Mouse (Mus musculus) kidney, adult 2 months (tissue): Measurements from ENCODE around the gene Arl15. TPM values are rescaled to one million over a fixed set of nuclear protein-coding genes. Genes with fewer than 3 reads are reported as not detected.

Experiments
- DNase-seq: peaks from one replicate; pipeline ENCODE4 v3.0.0; 2021
- H3K27ac ChIP-seq: fragments of 200-500 bp; 2 replicates; pipeline ENCODE4 v1.5.1; 2012; ENCODE audit warnings: low read depth, low read length, control low read depth, inconsistent platforms; ENCODE audit not compliant: insufficient read depth
- H3K27me3 ChIP-seq: fragments of 200-500 bp; replicated peaks from 2 replicates; pipeline ENCODE4 v1.6.1; 2012; ENCODE audit warnings: mild to moderate bottlenecking, moderate library complexity, low read length, inconsistent platforms; ENCODE audit not compliant: control insufficient read depth, insufficient read depth
- H3K36me3 ChIP-seq: fragments of 200-500 bp; 2 replicates; pipeline ENCODE4 v1.6.1; 2012; ENCODE audit warnings: mild to moderate bottlenecking, moderate library complexity, low read length, inconsistent platforms; ENCODE audit not compliant: control insufficient read depth, insufficient read depth
- H3K4me1 ChIP-seq: fragments of 200-500 bp; 2 replicates; pipeline ENCODE4 v1.6.1; 2011; ENCODE audit warnings: low read length; ENCODE audit not compliant: control insufficient read depth, insufficient read depth
- H3K4me3 ChIP-seq: fragments of 200-500 bp; 2 replicates; pipeline ENCODE4 v1.5.1; 2011; ENCODE audit warnings: mild to moderate bottlenecking, low read depth, low read length, control low read depth; ENCODE audit not compliant: insufficient read depth
- CTCF ChIP-seq: fragments of 200-500 bp; conservative IDR thresholded peaks from 2 replicates; pipeline ENCODE4 v1.5.1; 2011; ENCODE audit warnings: low read depth, mild to moderate bottlenecking, control low read depth, low read length, moderate library complexity, mixed read lengths; ENCODE audit not compliant: insufficient read depth, insufficient read length
- POLR2A ChIP-seq: fragments of 200-500 bp; IDR thresholded peaks from one replicate; pipeline ENCODE4 v1.6.1; 2011; ENCODE audit warnings: low read depth, low read length, control low read depth
- WGBS: fragments of 180-500 bp; shearing (Covaris S2); methylation state at CpG from one replicate; pipeline ENCODE4 v1.1.7; 2018; 5-methylcytosine and 5-hydroxymethylcytosine counted together
- polyA plus RNA-seq: library from polyadenylated mRNA; depleted of rRNA; stranded (reverse); fragments of >200 nt; gene quantifications from 2 replicates; pipeline ENCODE4 v1.2.3, GENCODE M21; 2012

The Arl15 gene
- polyA plus RNA-seq, 1 experiment = 9.4 TPM

DNA sequence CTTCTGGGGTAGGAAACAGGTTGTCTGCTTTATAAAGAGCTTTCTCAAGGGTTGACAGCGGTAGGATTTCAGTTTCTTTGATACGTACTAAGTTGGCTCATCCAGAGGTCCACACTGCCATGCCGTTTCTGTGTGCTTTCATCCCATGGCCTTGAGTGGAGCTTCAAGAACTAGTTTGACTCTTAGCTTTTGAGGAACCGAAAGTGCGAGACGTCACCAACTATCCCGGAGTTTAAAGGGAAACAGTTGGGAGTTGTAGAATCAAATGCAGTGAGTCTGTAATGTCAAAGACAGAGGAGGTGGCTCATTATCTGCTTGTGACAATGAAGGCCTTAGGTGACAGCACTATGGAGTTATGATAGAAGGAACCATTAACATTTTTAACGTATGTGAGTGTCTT lies 49.6 kb downstream of the Arl15 start:
- peaks cover 19% of the 10 kb centered on the region; the same call in 1 of the 2 replicates for H3K4me1 ChIP-seq
- TF ChIP-seq CTCF = no peak
- no peak for TF ChIP-seq POLR2A
- no peaks in the 10 kb centered on the region for H3K27me3 ChIP-seq
- H3K4me3 ChIP-seq = no peak overlapping the region
- 96% methylated on average over 8 of the region's 8 CpGs for WGBS
- no peak for DNase-seq
- no peaks in the 10 kb centered on the region for H3K36me3 ChIP-seq
- H3K27ac ChIP-seq = no peak overlapping the region

DNA sequence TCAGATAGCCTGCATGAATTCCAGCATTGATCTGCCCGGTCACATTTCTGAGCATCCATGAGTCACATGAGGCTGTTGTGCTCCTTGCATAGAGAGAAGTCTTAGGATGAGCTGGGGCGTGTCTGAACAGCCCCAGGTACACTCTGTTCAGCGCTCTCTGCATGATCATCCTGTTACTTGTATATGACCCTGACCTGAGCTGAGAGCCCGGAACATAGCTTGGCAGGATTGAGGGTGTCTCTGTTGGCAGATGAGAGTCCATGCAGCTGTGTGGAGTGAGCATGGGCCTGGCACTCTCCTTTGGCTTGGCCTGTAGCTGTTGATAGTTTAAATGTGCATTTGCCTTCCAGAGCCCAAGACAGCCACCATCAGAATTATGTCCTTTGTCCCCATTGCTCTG lies 50.4 kb downstream of the Arl15 start:
- Histone ChIP-seq H3K4me3 (no peak overlapping the region), H3K27me3 (no peaks in the 10 kb centered on the region), H3K36me3 (no peaks in the 10 kb centered on the region), H3K4me1 (peaks cover 19% of the 10 kb centered on the region; the same call in 1 of the 2 replicates), H3K27ac (no peak overlapping the region)
- TF ChIP-seq POLR2A = no peak
- no peak for TF ChIP-seq CTCF
- 78% methylated on average over 4 of the region's 4 CpGs for WGBS
- no peak for DNase-seq

DNA sequence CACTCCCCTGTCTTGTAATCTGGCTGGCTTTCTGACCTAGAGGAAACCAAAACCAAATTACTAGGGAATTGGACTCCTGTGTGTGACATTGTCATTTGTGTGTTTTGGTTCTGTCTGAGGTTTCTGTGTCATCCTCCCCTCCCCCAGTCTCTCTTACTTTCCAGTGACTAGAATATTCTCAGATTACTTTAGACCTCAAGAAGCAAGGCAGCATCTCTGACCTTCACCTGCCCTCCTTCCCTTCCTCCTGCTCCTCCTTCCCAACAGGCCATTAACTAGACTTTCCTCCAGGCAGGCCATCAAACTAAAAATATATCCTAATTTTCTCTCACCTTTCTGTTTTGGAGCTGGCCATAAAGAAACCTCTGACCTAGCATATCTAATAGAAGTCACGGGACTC lies 50.9 kb downstream of the Arl15 start:
- TF ChIP-seq CTCF (no peak), POLR2A (no peak)
- Histone ChIP-seq H3K27ac (no peak overlapping the region), H3K4me1 (peaks cover 19% of the 10 kb centered on the region)

DNA sequence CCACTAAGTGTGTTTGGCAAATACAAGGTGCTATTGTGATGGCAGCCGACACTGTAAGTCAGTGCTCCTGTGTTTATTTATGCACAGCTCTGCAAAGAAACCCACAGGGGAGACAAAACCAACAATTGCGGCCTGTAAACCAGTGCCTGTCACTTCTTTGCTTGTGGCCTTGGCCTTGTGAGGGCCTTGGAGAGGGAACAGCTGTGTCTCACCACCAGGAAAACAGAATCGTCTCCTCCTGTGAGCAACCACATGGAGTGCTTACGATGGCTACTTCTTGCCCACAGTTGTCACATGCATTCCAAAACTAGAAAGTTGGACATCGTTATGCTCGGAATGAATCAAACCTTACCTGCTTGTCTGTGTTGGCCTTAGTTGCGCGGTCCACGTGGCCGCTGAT lies 52.1 kb downstream of the Arl15 start:
- no peaks in the 10 kb centered on the region for H3K27me3 ChIP-seq
- TF ChIP-seq POLR2A (no peak), CTCF (no peak)
- H3K27ac ChIP-seq = no peak overlapping the region
- no peaks in the 10 kb centered on the region for H3K36me3 ChIP-seq
- no peak for DNase-seq
- H3K4me1 ChIP-seq = peaks cover 30% of the 10 kb centered on the region
- WGBS = 78% methylated on average over 10 of the region's 10 CpGs
- no peak overlapping the region for H3K4me3 ChIP-seq

More for the DNA sequence above, 50.9 kb downstream of the Arl15 start:
- Histone ChIP-seq H3K27me3 (no peaks in the 10 kb centered on the region), H3K4me3 (no peak overlapping the region), H3K36me3 (no peaks in the 10 kb centered on the region)
- 72% methylated on average over 1 of the region's 1 CpGs for WGBS
- DNase-seq = no peak

DNA sequence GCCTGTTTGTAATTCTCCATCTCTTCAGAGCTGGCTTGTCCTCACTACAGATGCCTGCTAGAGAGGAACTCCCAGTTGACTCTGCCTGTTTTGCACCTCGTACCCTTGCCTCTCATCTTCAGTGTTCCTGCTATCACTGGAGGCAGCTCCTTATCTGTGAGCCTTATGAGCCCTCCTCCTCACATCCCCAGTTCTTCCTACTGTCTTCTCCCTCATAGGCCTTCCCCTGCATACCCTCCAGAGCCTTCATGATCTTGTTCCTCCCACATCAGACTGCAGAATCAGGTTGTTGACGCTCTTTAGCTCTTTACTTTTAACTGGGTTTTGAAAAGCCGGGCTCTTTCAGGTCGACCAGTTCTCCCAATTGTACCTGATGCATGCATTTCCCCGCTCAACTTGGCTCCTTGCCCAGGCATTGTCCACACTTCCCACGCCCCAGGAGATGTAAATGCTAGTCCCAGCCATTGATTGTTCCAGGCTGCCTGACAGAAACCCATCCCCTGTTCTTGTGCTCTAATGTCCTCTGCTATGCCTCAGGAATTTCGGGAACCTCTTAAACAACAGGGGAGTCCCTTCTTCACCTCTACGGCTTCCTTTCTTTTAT lies 56.2 kb downstream of the Arl15 start:
- Histone ChIP-seq H3K27me3 (no peaks in the 10 kb centered on the region), H3K4me1 (peaks cover 16% of the 10 kb centered on the region), H3K36me3 (no peaks in the 10 kb centered on the region), H3K27ac (no peak overlapping the region), H3K4me3 (no peak overlapping the region)
- WGBS = 40% methylated on average over 8 of the region's 8 CpGs
- DNase-seq = peak; percentile 50
- no peak for TF ChIP-seq CTCF
- no peak for TF ChIP-seq POLR2A

DNA sequence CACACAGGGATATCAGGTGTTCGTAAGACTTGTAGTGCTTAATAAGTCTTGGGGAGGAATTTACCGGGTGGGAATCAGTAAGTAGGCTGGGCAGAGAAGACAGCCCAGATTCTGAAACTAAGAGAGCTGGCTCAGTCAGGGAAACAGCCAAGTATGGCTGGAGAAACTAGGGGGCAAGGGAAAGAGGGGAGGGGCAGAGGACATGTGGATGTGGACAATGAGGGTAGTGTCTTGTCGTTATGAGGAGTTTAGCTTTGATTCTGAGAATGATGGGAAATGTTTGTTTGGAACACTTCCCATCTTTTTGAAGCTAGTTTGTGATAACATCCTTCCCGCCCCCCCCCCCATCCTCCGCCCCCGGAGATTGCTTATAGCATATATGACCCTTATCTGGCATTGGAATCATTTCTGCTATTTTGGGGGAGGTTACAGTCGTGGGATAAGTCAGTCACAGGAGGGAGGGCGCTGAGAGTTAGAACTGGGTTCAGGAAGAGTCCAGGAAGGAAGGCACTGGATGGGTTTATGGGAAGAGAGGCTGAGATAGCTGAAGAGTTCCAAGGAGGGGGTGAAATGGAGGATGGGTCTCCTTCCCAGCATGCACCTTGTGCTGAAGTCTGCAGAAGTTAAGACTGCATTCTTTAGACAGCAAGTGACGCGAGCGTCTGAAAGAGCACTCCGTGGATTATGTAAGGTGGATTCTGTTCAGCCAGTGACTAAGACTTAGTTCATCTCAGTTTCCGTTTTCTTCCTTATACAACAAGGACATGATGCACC lies 57.5 kb downstream of the Arl15 start:
- H3K4me3 ChIP-seq = no peak overlapping the region
- no peak overlapping the region for H3K27ac ChIP-seq
- DNase-seq = no peak
- TF ChIP-seq CTCF = no peak
- no peak for TF ChIP-seq POLR2A
- no peaks in the 10 kb centered on the region for H3K36me3 ChIP-seq
- 78% methylated on average over 13 of the region's 13 CpGs for WGBS
- peaks cover 16% of the 10 kb centered on the region for H3K4me1 ChIP-seq
- no peaks in the 10 kb centered on the region for H3K27me3 ChIP-seq

DNA sequence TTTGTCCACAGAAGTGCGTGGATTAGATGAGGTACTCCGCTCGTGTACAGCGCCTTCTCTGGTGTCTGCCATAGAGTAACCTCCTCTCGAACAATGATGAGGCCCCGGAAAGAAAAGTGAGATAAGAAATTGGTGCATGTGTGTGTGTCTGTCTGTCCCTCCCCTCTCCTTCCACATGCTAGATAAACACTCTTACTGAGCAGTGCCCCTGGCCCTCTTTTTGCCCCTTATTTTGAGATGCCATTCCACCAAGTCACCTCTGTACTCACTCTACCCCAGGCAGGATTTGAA lies 58.0 kb downstream of the Arl15 start:
- H3K27me3 ChIP-seq = no peaks in the 10 kb centered on the region
- peaks cover 16% of the 10 kb centered on the region for H3K4me1 ChIP-seq
- no peak overlapping the region for H3K27ac ChIP-seq
- H3K4me3 ChIP-seq = no peak overlapping the region
- no peaks in the 10 kb centered on the region for H3K36me3 ChIP-seq
- WGBS = 87% methylated on average over 6 of the region's 6 CpGs
- TF ChIP-seq CTCF (no peak), POLR2A (no peak)
- DNase-seq = no peak
